Mouse (Mus musculus): ENCODE measurements around the gene Tsacc. TPM values are rescaled to one million over a fixed set of nuclear protein-coding genes. Genes with fewer than 3 reads are reported as not detected.

Tsacc gene
- polyA plus RNA-seq, 1 experiment from 2014 or later: 6.8 TPM

GRCm38 (mm10) chr3:88247666-88248065 is 49.1 kb downstream of the Tsacc start:
- no peaks in the 10 kb centered on the region for H3K27me3 ChIP-seq (replicated peaks; ENCODE audit: control insufficient read depth, insufficient read depth, low read length)
- no peak for ATAC-seq
- H3K27ac ChIP-seq (ENCODE audit: low read depth, low read length): no peak overlapping the region
- peaks cover 2% of the 10 kb centered on the region; the same call in 1 of the 2 replicates for H3K4me1 ChIP-seq (ENCODE audit: control insufficient read depth, insufficient read depth, low read depth, low read length)
- no peak overlapping the region for H3K9ac ChIP-seq (ENCODE audit: low read depth, low read length)
- no peaks in the 10 kb centered on the region for H3K9me3 ChIP-seq (ENCODE audit: control insufficient read depth, low read length)
- H3K4me3 ChIP-seq (ENCODE audit: low read length): no peak overlapping the region
- no peaks in the 10 kb centered on the region for H3K36me3 ChIP-seq (ENCODE audit: control insufficient read depth, insufficient read depth, low read length)
- no peak overlapping the region for H3K4me2 ChIP-seq (ENCODE audit: low read length)
- WGBS: 68% methylated on average over 9 of the region's 9 CpGs

DNA sequence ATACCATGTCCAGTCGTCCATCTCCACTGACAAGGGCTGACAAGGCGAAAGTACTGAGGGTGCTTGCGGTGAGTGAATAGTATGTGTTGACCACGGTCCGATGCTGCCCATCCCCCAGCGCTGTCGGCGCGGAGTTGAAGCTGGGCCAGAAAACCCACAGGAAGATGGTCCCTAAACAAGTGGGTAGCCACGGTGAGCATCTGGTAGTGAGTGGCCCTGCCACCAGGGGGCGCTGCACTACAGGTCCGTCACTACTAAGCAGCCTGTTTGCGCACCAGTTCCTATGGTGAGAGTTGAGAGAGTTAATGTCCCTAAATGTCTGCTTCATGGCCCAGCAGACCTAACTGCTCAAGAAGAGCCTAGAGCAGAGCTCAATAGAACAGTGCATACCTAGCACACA is 51.0 kb downstream of the Tsacc start:
- Histone ChIP-seq H3K27me3 (replicated peaks; ENCODE audit: control insufficient read depth, insufficient read depth, low read length) (no peaks in the 10 kb centered on the region), H3K9me3 (ENCODE audit: control insufficient read depth, low read length) (no peaks in the 10 kb centered on the region), H3K4me2 (ENCODE audit: low read length) (no peak overlapping the region), H3K9ac (ENCODE audit: low read depth, low read length) (no peak overlapping the region), H3K36me3 (ENCODE audit: control insufficient read depth, insufficient read depth, low read length) (no peaks in the 10 kb centered on the region), H3K4me3 (ENCODE audit: low read length) (no peak overlapping the region), H3K27ac (ENCODE audit: low read depth, low read length) (no peak overlapping the region), H3K4me1 (ENCODE audit: control insufficient read depth, insufficient read depth, low read depth, low read length) (peaks cover 10% of the 10 kb centered on the region; the same call in 1 of the 2 replicates)
- 18% methylated on average over 13 of the region's 13 CpGs for WGBS
- ATAC-seq: no peak

- 4% methylated on average over 2 of the region's 2 CpGs for WGBS
- H3K27ac ChIP-seq (ENCODE audit: low read depth, low read length): 0 out of 2 replicates have a peak overlapping the region, but pooled peaks have one; percentile 27
- H3K9ac ChIP-seq (ENCODE audit: low read depth, low read length): no peak overlapping the region
Observed at GRCm38 (mm10) chr3:88244071-88244470, 52.7 kb downstream of the Tsacc start.

GRCm38 (mm10) chr3:88242531-88242930 is 54.3 kb downstream of the Tsacc start:
- H3K27ac ChIP-seq (ENCODE audit: low read depth, low read length): peak overlapping the region; percentile 69
- H3K4me1 ChIP-seq (ENCODE audit: control insufficient read depth, insufficient read depth, low read depth, low read length): peaks cover 25% of the 10 kb centered on the region
- no peaks in the 10 kb centered on the region for H3K27me3 ChIP-seq (replicated peaks; ENCODE audit: control insufficient read depth, insufficient read depth, low read length)
- H3K4me3 ChIP-seq (ENCODE audit: low read length): no peak overlapping the region
- H3K4me2 ChIP-seq (ENCODE audit: low read length): peak overlapping the region; percentile 31
- peak; percentile 38 for ATAC-seq
- peak overlapping the region; percentile 4; the same call in 1 of the 2 replicates for H3K9ac ChIP-seq (ENCODE audit: low read depth, low read length)
- WGBS: 1% methylated on average over 13 of the region's 13 CpGs
- H3K36me3 ChIP-seq (ENCODE audit: control insufficient read depth, insufficient read depth, low read length): no peaks in the 10 kb centered on the region
- no peaks in the 10 kb centered on the region for H3K9me3 ChIP-seq (ENCODE audit: control insufficient read depth, low read length)

More at GRCm38 (mm10) chr3:88244071-88244470, 52.7 kb downstream of the Tsacc start:
- Histone ChIP-seq H3K4me1 (ENCODE audit: control insufficient read depth, insufficient read depth, low read depth, low read length) (peaks cover 14% of the 10 kb centered on the region; the same call in 1 of the 2 replicates), H3K4me2 (ENCODE audit: low read length) (no peak overlapping the region), H3K9me3 (ENCODE audit: control insufficient read depth, low read length) (no peaks in the 10 kb centered on the region), H3K27me3 (replicated peaks; ENCODE audit: control insufficient read depth, insufficient read depth, low read length) (no peaks in the 10 kb centered on the region), H3K36me3 (ENCODE audit: control insufficient read depth, insufficient read depth, low read length) (no peaks in the 10 kb centered on the region), H3K4me3 (ENCODE audit: low read length) (no peak overlapping the region)
- ATAC-seq: no peak

- Histone ChIP-seq H3K4me3 (ENCODE audit: low read length) (peak overlapping the region; percentile 16), H3K9ac (ENCODE audit: low read depth, low read length) (peak overlapping the region; percentile 52), H3K27ac (ENCODE audit: low read depth, low read length) (peak overlapping the region; percentile 81), H3K4me2 (ENCODE audit: low read length) (peak overlapping the region; percentile 45), H3K27me3 (replicated peaks; ENCODE audit: control insufficient read depth, insufficient read depth, low read length) (no peaks in the 10 kb centered on the region), H3K9me3 (ENCODE audit: control insufficient read depth, low read length) (no peaks in the 10 kb centered on the region), H3K36me3 (ENCODE audit: control insufficient read depth, insufficient read depth, low read length) (no peaks in the 10 kb centered on the region), H3K4me1 (ENCODE audit: control insufficient read depth, insufficient read depth, low read depth, low read length) (peaks cover 25% of the 10 kb centered on the region)
- 4% methylated on average over 39 of the region's 48 CpGs for WGBS
- peak; percentile 37 for ATAC-seq
Observed at GRCm38 (mm10) chr3:88241045-88241786, 55.6 kb downstream of the Tsacc start.

GRCm38 (mm10) chr3:88239446-88239845 is 57.4 kb downstream of the Tsacc start:
- Histone ChIP-seq H3K4me3 (ENCODE audit: low read length) (no peak overlapping the region), H3K4me2 (ENCODE audit: low read length) (no peak overlapping the region), H3K27me3 (replicated peaks; ENCODE audit: control insufficient read depth, insufficient read depth, low read length) (no peaks in the 10 kb centered on the region), H3K36me3 (ENCODE audit: control insufficient read depth, insufficient read depth, low read length) (no peaks in the 10 kb centered on the region), H3K4me1 (ENCODE audit: control insufficient read depth, insufficient read depth, low read depth, low read length) (peaks cover 25% of the 10 kb centered on the region), H3K27ac (ENCODE audit: low read depth, low read length) (peak overlapping the region; percentile 75), H3K9me3 (ENCODE audit: control insufficient read depth, low read length) (no peaks in the 10 kb centered on the region), H3K9ac (ENCODE audit: low read depth, low read length) (0 out of 2 replicates have a peak overlapping the region, but pooled peaks have one; percentile 29)
- WGBS: 46% methylated on average over 4 of the region's 4 CpGs
- ATAC-seq: no peak

DNA sequence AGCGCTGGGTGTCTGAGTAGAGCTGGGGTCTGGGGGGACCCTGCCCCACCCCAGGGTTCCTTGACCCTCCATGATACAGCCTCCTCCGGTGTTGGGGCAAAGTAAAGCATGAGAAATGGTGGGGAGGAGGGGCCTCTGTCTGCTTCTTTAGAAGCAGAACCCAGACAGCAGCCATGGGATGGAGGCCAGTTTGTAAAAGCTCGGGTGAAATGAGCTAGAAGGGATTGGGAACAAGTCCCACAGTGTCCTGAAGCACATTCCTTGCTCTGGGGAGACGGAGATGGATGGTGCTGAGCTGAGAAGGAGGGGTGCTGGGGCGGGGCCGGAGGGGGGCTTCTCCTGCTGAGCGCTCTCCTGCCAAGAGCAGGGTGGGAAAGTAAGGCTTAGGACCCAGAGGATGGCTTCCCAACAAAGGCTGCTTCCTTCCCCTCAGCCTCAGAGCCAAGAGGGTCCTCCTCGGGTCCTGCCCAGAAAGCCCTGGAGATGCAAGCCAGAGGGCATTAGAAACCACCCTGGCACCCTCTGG is 57.9 kb downstream of the Tsacc start:
- H3K36me3 ChIP-seq (ENCODE audit: control insufficient read depth, insufficient read depth, low read length): no peaks in the 10 kb centered on the region
- no peak overlapping the region for H3K4me2 ChIP-seq (ENCODE audit: low read length)
- no peaks in the 10 kb centered on the region for H3K27me3 ChIP-seq (replicated peaks; ENCODE audit: control insufficient read depth, insufficient read depth, low read length)
- peak overlapping the region; percentile 75 for H3K27ac ChIP-seq (ENCODE audit: low read depth, low read length)
- peak; percentile 87 for ATAC-seq
- WGBS: 23% methylated on average over 8 of the region's 8 CpGs
- H3K4me3 ChIP-seq (ENCODE audit: low read length): no peak overlapping the region
- H3K9ac ChIP-seq (ENCODE audit: low read depth, low read length): peak overlapping the region; percentile 29; the same call in 1 of the 2 replicates
- H3K9me3 ChIP-seq (ENCODE audit: control insufficient read depth, low read length): no peaks in the 10 kb centered on the region
- H3K4me1 ChIP-seq (ENCODE audit: control insufficient read depth, insufficient read depth, low read depth, low read length): peaks cover 28% of the 10 kb centered on the region

DNA sequence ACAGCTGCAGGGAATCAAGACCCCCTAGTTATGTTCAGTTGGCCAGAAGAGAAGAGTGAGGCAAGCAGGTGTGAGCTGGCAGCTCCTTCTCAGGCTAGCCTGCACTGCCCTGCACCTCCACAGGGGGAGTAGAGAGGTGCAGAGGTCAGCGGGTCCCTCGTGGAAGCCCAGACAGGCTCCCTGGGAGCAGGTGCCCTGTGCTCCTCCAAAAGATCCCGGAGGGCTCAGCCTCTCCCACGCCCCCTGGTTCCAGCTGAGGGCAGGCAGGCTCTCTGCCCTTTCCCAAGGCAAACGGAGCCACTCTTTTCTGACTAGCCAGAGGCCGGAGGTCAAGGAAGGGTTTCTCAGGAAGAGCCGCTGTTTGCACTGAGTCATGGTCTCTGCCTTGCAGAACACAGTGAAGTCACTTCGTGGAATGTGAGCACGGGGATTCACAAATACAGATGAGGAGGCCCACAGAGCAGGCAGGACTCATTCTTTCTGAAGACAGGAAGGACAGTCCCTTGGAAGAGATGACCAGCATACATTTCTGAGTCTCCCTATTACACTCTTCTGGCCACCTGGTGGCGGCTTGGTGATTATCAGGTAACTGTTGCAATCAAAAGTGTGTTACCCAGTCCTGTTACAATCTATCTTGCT is 59.1 kb downstream of the Tsacc start:
- Histone ChIP-seq H3K4me1 (ENCODE audit: control insufficient read depth, insufficient read depth, low read depth, low read length) (peaks cover 33% of the 10 kb centered on the region), H3K27me3 (replicated peaks; ENCODE audit: control insufficient read depth, insufficient read depth, low read length) (no peaks in the 10 kb centered on the region), H3K4me3 (ENCODE audit: low read length) (no peak overlapping the region), H3K9ac (ENCODE audit: low read depth, low read length) (no peak overlapping the region), H3K4me2 (ENCODE audit: low read length) (no peak overlapping the region), H3K9me3 (ENCODE audit: control insufficient read depth, low read length) (no peaks in the 10 kb centered on the region), H3K36me3 (ENCODE audit: control insufficient read depth, insufficient read depth, low read length) (no peaks in the 10 kb centered on the region), H3K27ac (ENCODE audit: low read depth, low read length) (peak overlapping the region; percentile 65)
- 8% methylated on average over 10 of the region's 10 CpGs for WGBS
- no peak for ATAC-seq

DNA sequence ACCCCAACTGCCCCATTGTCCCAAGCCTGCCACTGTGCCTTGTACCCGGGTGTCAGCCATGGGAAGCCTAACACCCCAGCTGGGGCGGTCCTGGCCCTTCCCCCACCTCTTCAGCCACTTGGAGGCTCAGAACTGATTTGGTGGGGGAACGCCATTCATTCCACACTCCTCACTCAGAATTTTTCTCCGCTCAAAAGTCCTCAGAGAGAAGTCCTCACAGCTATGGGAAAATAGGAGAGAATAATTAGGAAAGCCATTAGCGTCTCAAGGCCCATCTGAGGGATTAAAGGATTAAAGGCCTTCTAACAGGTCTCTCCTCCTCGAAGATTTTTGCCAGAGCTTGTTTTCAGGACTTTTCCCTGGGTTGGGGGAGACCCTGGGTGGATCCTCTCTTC is 59.6 kb downstream of the Tsacc start:
- no peaks in the 10 kb centered on the region for H3K36me3 ChIP-seq (ENCODE audit: control insufficient read depth, insufficient read depth, low read length)
- ATAC-seq: no peak
- no peak overlapping the region for H3K9ac ChIP-seq (ENCODE audit: low read depth, low read length)
- peak overlapping the region; percentile 65 for H3K27ac ChIP-seq (ENCODE audit: low read depth, low read length)
- peaks cover 30% of the 10 kb centered on the region for H3K4me1 ChIP-seq (ENCODE audit: control insufficient read depth, insufficient read depth, low read depth, low read length)
- 22% methylated on average over 6 of the region's 6 CpGs for WGBS
- no peak overlapping the region for H3K4me2 ChIP-seq (ENCODE audit: low read length)
- no peak overlapping the region for H3K4me3 ChIP-seq (ENCODE audit: low read length)
- no peaks in the 10 kb centered on the region for H3K9me3 ChIP-seq (ENCODE audit: control insufficient read depth, low read length)
- H3K27me3 ChIP-seq (replicated peaks; ENCODE audit: control insufficient read depth, insufficient read depth, low read length): no peaks in the 10 kb centered on the region

Measured in hindbrain, embryonic 16.5 days (tissue).